Mouse (Mus musculus): ENCODE measurements around the gene Ttc28. TPM values are rescaled to one million over a fixed set of nuclear protein-coding genes. Genes with fewer than 3 reads are reported as not detected.

Ttc28 gene
- total and polyA plus RNA-seq, 3 experiments, result 0.21 to 0.89 (median 0.28) TPM

DNA sequence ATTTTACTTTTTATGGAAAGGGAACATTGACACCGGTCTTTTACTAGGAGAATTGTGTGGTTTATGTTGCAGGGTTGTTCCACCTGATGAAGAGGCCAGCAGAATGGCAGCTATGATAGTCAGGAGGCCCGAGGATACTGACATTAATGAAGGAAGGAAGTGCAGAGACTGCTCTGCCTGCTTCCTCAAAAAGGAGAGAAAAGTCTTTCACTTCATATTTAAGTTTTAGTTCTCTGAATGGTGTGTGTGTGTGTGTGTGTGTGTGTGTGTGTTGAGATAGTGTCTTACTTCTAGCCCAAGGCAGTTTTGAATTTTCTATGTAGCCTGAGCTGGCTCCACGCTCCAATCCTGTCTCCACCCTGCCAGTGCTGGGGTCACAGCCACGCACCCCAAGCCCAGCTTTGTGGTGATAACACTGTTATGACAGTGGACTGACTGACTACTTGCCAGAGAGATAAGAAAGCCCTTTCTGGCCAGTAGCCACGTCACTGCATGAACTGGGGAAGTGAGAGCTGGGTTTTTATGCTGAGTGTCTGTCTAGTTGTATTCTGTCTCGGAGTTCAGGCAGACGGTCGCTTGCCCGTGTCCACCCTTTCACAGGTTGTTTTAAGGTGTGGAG, 90.7 kb downstream of the Ttc28 start:
- no peak for DNase-seq (ENCODE audit: extremely low read depth)
- Histone ChIP-seq H3K36me3 (replicated peaks in 1 of 2; ENCODE audit: control insufficient read depth in 1 of 2, insufficient read depth in 1 of 2, low read length in 1 of 2) (no peaks in the 10 kb centered on the region), H3K4me3 (replicated peaks in 1 of 3; ENCODE audit: low read depth in 2 of 3, low read length in 2 of 3, poor library complexity in 1 of 3) (no peak overlapping the region), H3K79me2 (replicated peaks; ENCODE audit: control insufficient read depth, extremely low read depth, insufficient read depth, poor library complexity, severe bottlenecking) (no peaks in the 10 kb centered on the region), H3K27me3 (replicated peaks) (no peaks in the 10 kb centered on the region), H3K4me2 (ENCODE audit: insufficient read depth, low read depth, poor library complexity, severe bottlenecking) (no peak overlapping the region), H3K4me1 (ENCODE audit: control insufficient read depth in 1 of 2, insufficient read depth in 2 of 2) (peaks cover 0 to 19% of the 10 kb centered on the region in 2 experiments; a peak in 3 of 4 replicates), H3K9ac (ENCODE audit: insufficient read depth, low read depth) (no peak overlapping the region), H3K9me3 (replicated peaks; ENCODE audit: low read length) (peaks cover 6% of the 10 kb centered on the region), H3K27ac (ENCODE audit: insufficient read depth, low read depth) (no peak overlapping the region)
- TF ChIP-seq HCFC1 (IDR thresholded peaks at IDR 0.05; ENCODE audit: low read depth, low read length) (no peak), CTCF (conservative IDR thresholded peaks at IDR 0.05 in 1 of 2, IDR thresholded peaks at IDR 0.05 in 1 of 2; ENCODE audit: low read depth in 2 of 2, low read length in 2 of 2) (no peak), NRF1 (IDR thresholded peaks at IDR 0.05; ENCODE audit: low read depth, low read length) (no peak), MEF2A (IDR thresholded peaks at IDR 0.05; ENCODE audit: borderline replicate concordance, low read depth, low read length) (no peak), ZKSCAN1 (IDR thresholded peaks at IDR 0.05; ENCODE audit: borderline replicate concordance, low read depth, low read length) (no peak), CHD1 (IDR thresholded peaks at IDR 0.05; ENCODE audit: low read depth, low read length) (no peak), USF2 (conservative IDR thresholded peaks at IDR 0.05; ENCODE audit: low read depth, low read length) (no peak), RCOR1 (conservative IDR thresholded peaks at IDR 0.05; ENCODE audit: low read depth, low read length) (no peak), E2F4 (IDR thresholded peaks at IDR 0.05; ENCODE audit: insufficient replicate concordance, low read depth, low read length) (no peak), JUN (IDR thresholded peaks at IDR 0.05; ENCODE audit: insufficient read depth, low read depth, low read length) (no peak)
- dilution Hi-C loops (cut with MboI; ENCODE audit: extremely low pct_ligation_motif_present, extremely low pct_unique_long_range_greater_than_20kb, low sequenced_read_pairs), result no loop called here
- in situ Hi-C loops (cut with MboI; ENCODE audit: low pct_ligation_motif_present, low pct_unique_long_range_greater_than_20kb, low sequenced_read_pairs), result no loop called here

DNA sequence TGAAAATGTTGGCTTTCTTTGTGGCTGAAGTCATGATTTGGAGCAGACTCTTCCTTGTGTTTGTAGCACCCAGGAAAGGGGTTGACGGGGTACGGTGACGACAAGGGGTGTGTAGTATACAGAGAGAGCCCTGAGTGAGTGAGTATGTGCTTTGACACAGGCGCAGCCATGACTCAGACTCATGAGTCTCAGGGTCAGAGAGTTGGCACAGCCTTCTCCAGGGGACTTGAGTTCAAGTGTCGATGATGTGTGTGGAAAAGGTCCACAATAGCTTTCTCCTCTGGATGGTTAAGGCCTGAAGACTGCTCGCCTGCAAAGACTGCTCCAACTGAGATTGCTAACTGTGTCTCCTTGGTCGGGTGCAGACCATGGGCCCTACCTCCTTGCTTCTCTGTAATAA, 97.1 kb downstream of the Ttc28 start:
- no peaks in the 10 kb centered on the region for H3K79me2 ChIP-seq (replicated peaks; ENCODE audit: control insufficient read depth, extremely low read depth, insufficient read depth, poor library complexity, severe bottlenecking)
- no peak overlapping the region for H3K4me2 ChIP-seq (ENCODE audit: insufficient read depth, low read depth, poor library complexity, severe bottlenecking)
- dilution Hi-C loops (cut with MboI; ENCODE audit: extremely low pct_ligation_motif_present, extremely low pct_unique_long_range_greater_than_20kb, low sequenced_read_pairs), result no loop called here
- no peak overlapping the region for H3K9ac ChIP-seq (ENCODE audit: insufficient read depth, low read depth)
- H3K4me3 ChIP-seq (replicated peaks in 1 of 3; ENCODE audit: low read depth in 2 of 3, low read length in 2 of 3, poor library complexity in 1 of 3), result no peak overlapping the region
- H3K4me1 ChIP-seq (ENCODE audit: control insufficient read depth in 1 of 2, insufficient read depth in 2 of 2), result peaks cover 2 to 11% of the 10 kb centered on the region in 2 experiments; a peak in 3 of 4 replicates
- H3K36me3 ChIP-seq (replicated peaks in 1 of 2; ENCODE audit: control insufficient read depth in 1 of 2, insufficient read depth in 1 of 2, low read length in 1 of 2), result no peaks in the 10 kb centered on the region
- TF ChIP-seq NRF1 (IDR thresholded peaks at IDR 0.05; ENCODE audit: low read depth, low read length) (no peak), SMC3 (IDR thresholded peaks at IDR 0.05; ENCODE audit: low read depth, low read length) (no peak), POLR2AphosphoS2 (IDR thresholded peaks at IDR 0.05; ENCODE audit: low read depth, low read length) (no peak), CTCF (conservative IDR thresholded peaks at IDR 0.05 in 1 of 2, IDR thresholded peaks at IDR 0.05 in 1 of 2; ENCODE audit: low read depth in 2 of 2, low read length in 2 of 2) (no peak), SIN3A (IDR thresholded peaks at IDR 0.05; ENCODE audit: low read length) (no peak), PAX5 (IDR thresholded peaks at IDR 0.05; ENCODE audit: low read length) (no peak), MAFK (IDR thresholded peaks at IDR 0.05; ENCODE audit: insufficient replicate concordance, low read length) (no peak), IRF4 (IDR thresholded peaks at IDR 0.05; ENCODE audit: low read depth, low read length) (no peak), UBTF (IDR thresholded peaks at IDR 0.05; ENCODE audit: low read depth, low read length) (no peak), JUND (conservative IDR thresholded peaks at IDR 0.05; ENCODE audit: low read depth, low read length) (no peak), TCF12 (IDR thresholded peaks at IDR 0.05; ENCODE audit: low read depth, low read length) (no peak), USF2 (conservative IDR thresholded peaks at IDR 0.05; ENCODE audit: low read depth, low read length) (no peak)
- peaks cover 6% of the 10 kb centered on the region for H3K9me3 ChIP-seq (replicated peaks; ENCODE audit: low read length)
- H3K27ac ChIP-seq (ENCODE audit: insufficient read depth, low read depth), result no peak overlapping the region
- in situ Hi-C loops (cut with MboI; ENCODE audit: low pct_ligation_motif_present, low pct_unique_long_range_greater_than_20kb, low sequenced_read_pairs), result no loop called here
- peaks cover 36% of the 10 kb centered on the region for H3K27me3 ChIP-seq (replicated peaks)
- DNase-seq (ENCODE audit: extremely low read depth), result no peak

Data from CH12.LX (cell line).